Mouse (Mus musculus) cerebellum, postnatal 4 days (tissue): Measurements from ENCODE around the gene Ppp1r3g.
A peak's percentile ranks its signal among the peaks of the same experiment; 100 is the strongest.

Experiments used
- DNase-seq, 2 experiments: peaks; one replicate each; pipeline ENCODE4 v3.0.0; 2022; ENCODE audit warnings: low spot score in 2 of 2, mixed read lengths in 1 of 2

Ppp1r3g gene

GRCm38 (mm10) chr13:35995231-35995630 is 36.6 kb downstream of the Ppp1r3g start:
- no peak for DNase-seq

DNA sequence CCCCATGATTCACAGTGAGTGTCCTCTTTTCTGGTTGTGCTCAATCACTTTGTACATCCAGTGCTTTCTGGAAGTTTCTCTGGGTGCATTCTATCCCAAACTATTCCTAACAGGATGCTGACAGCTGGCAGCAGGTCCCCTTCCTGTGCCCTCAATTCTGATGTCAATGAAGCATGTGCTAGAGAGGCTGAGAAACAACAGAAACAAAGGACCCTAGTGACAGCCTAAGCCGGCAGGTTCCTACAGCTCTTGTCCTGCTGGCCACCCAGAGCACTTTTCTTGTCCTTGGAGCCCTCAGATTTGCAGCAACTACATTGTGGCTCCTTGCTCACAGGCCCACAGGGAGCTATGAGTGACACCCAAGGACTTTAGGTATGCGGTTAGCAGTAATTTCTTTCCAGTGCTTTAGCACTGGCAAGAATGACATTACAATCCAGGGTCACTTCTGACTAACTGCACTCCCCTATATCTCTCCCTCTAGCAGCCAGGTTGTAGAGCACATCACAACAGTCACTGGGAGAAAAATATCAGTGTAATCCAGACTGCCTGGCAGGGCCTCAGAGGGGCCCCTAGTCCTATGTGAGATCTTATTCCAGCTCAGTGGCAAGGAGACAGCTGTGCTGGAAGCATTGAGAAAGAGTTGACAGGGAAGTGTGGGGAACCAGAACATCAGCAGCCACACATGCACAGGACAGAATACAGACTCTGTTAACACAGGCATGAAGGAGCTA is 37.2 kb downstream of the Ppp1r3g start:
- no peak for DNase-seq

DNA sequence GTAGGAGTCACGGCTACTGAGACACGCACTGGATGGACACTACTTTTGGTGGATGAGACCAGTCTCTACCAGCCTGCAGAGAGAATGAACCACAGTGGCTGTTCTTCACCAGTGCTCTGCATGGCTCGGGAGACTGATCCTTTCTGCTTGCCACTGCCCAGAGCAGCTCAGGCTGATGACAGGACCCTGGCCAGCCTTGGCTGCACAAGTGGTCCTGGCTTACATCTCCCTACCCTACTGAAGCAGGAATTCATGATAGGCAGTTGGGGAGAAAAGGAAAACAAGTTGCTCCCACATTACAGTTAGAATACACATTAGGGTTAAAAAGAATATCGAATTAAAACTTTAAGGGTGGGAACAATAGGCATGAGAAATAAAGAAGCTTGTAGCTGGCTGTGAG is 39.0 kb downstream of the Ppp1r3g start:
- no peak for DNase-seq

DNA sequence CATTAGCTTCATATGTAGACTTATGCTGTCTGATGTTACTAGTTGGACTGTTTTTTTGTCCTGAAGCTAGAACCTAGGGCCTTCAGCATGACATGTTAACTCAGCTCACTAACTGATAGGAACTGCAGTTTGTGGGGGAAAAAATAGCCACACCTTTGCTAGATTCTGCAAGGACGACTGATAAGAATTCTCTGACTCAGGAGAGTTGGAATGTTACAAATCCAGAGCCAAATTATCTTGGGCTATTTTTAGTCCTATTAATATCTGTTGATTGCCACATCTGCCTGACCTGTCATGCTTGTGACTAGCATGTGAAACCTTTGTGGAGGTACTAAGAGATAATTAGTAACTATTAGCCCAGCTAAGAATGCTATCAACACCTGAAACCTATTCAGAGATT is 42.2 kb downstream of the Ppp1r3g start:
- DNase-seq, result no peak

- no peak for DNase-seq
These were observed 51.3 kb downstream of the Ppp1r3g start for GRCm38 (mm10) chr13:36009981-36010380.

GRCm38 (mm10) chr13:36015636-36016035 is 57.0 kb downstream of the Ppp1r3g start:
- DNase-seq, result no peak

GRCm38 (mm10) chr13:36018017-36018416 is 59.4 kb downstream of the Ppp1r3g start:
- no peak for DNase-seq

DNA sequence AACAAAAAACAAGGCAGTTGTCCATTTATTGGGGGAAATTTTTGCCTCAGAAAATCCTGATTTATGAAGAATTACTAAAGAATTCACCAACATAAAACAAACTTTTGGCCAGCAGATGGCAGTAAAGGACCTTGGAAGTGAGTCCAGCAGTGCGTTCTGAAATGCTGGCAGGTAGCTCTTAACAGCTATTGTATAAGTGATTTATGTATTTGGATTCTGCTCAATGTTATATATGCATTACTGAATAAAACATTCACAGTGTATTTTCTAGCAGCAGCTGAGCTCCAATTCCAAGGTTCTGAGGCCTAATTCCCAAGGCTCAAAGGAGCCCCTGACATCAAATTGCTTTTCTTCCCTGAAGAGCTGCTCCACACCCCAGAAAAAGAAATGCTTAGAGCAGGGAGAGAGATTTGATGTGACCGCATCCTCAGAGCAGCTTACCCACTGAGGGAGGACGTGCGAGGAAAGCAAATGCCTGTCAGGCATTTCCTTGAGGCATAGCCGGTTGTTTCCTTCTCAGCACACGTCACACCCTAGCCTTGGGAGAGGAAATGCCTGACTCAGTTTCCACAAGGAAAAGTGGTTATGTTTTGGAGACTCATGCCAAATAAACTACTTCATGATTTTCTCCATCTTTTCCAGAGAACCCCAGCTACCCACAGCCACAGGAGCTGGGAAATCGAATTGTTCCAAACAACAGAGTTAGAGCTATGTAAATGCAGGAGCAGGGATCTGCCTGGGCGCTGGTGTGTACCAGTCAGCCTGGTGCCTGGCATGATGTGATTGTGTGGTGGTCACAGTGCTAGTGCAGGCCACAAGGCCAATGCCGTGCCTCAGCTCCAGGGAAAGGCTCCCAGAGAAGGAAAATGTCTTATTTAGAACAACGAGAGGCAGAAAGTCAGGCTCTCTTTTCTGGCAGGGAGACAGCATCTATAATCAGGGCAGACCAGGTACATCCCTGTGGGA is 61.0 kb downstream of the Ppp1r3g start:
- DNase-seq, result peak; percentile 42 to 78
